Mouse (Mus musculus) cortical plate, adult 2 months (tissue): ENCODE results near the gene Slc44a3. TPM values are rescaled to one million over a fixed set of nuclear protein-coding genes. Genes with fewer than 3 reads are reported as not detected.

ENCODE experiments used
- H3K27ac ChIP-seq: fragments of 200-500 bp; 2 replicates; pipeline ENCODE4 v1.5.1; 2012; ENCODE audit warnings: low read length, control low read depth, inconsistent platforms; ENCODE audit not compliant: insufficient read depth
- H3K4me1 ChIP-seq: fragments of 200-500 bp; 2 replicates; pipeline ENCODE4 v1.6.1; 2011; ENCODE audit warnings: low read length; ENCODE audit not compliant: control insufficient read depth, insufficient read depth
- H3K4me3 ChIP-seq: fragments of 200-500 bp; 2 replicates; pipeline ENCODE4 v1.5.1; 2011; ENCODE audit warnings: mild to moderate bottlenecking, low read length, control low read depth; ENCODE audit not compliant: insufficient read depth
- CTCF ChIP-seq: fragments of 200-500 bp; IDR thresholded peaks from 2 replicates; pipeline ENCODE4 v1.5.1; 2011; ENCODE audit warnings: mild to moderate bottlenecking, control low read depth, low read length; ENCODE audit not compliant: insufficient read depth; ENCODE audit errors: extremely low read depth
- POLR2A ChIP-seq: fragments of 200-500 bp; IDR thresholded peaks from 2 replicates; pipeline ENCODE4 v1.6.1; 2011; ENCODE audit warnings: mild to moderate bottlenecking, low read length, control low read depth; ENCODE audit not compliant: insufficient read depth; ENCODE audit errors: extremely low read depth
- polyA plus RNA-seq: library from polyadenylated mRNA; depleted of rRNA; stranded (reverse); fragments of >200 nt; gene quantifications from 2 replicates; pipeline ENCODE4 v1.2.3, GENCODE M21; 2012; rRNA removed

Slc44a3 gene
- polyA plus RNA-seq, 1 experiment, result 0.08 TPM

DNA sequence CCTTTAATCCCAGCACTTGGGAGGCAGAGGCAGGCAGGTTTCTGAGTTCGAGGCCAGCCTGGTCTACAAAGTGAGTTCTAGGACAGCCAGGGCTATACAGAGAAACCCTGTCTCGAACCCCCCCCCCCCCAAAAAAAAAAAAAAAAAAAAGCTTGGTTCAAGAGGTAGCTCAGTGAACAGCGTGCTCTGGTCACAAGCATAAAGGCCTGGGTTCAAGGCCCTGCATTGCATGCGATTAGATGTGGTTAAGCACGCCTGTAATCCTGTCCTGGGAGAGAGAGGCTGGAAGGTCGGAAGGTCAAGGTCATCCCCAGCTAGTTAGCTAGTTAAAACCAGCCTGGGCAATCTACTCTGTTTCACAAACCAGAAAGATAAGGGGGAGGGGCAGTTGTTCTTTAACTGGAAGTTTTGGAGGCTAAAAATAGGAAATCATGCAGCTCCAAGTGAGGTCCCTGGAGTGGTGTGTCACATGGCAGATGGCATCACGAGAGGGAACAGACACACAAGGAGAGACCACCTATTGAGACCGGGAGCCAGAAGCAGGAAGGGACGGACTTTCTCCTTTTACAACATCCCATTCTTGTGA is 113.3 kb downstream of the Slc44a3 start:
- Histone ChIP-seq H3K4me1 (no peaks in the 10 kb centered on the region), H3K27ac (no peak overlapping the region), H3K4me3 (no peak overlapping the region)
- TF ChIP-seq POLR2A (no peak), CTCF (no peak)

DNA sequence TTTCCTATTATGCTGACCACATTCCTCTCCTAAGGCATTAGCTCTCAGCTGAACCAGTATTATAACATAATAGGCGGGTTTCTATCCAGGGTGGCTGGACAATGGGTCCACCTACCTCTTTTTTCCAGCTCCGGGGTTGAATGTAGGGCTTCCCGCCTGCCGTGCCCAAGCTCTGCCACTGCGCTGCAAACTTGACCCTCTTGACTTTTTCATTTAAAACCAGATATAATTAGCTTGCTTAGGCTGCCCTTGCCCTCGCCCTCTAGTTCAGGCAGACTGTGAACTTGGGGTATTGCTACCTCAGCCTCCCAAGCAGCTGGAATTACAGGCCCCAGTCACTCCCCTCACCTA is 114.0 kb downstream of the Slc44a3 start:
- Histone ChIP-seq H3K4me3 (no peak overlapping the region), H3K27ac (no peak overlapping the region), H3K4me1 (no peaks in the 10 kb centered on the region)
- no peak for TF ChIP-seq POLR2A
- TF ChIP-seq CTCF, result no peak

GRCm38 (mm10) chr3:121417379-121418250 is 114.6 kb downstream of the Slc44a3 start:
- no peak overlapping the region for H3K4me3 ChIP-seq
- no peak for TF ChIP-seq CTCF
- TF ChIP-seq POLR2A, result no peak
- H3K27ac ChIP-seq, result no peak overlapping the region
- H3K4me1 ChIP-seq, result no peaks in the 10 kb centered on the region

- TF ChIP-seq POLR2A (no peak), CTCF (no peak)
- Histone ChIP-seq H3K27ac (no peak overlapping the region), H3K4me1 (no peaks in the 10 kb centered on the region), H3K4me3 (no peak overlapping the region)
Measured at GRCm38 (mm10) chr3:121416171-121417154, 115.7 kb downstream of the Slc44a3 start.

GRCm38 (mm10) chr3:121411450-121411849 is 120.8 kb downstream of the Slc44a3 start:
- no peaks in the 10 kb centered on the region for H3K4me1 ChIP-seq
- no peak for TF ChIP-seq POLR2A
- TF ChIP-seq CTCF, result no peak
- no peak overlapping the region for H3K4me3 ChIP-seq
- H3K27ac ChIP-seq, result no peak overlapping the region

Other genes starting within 250 kb of the Slc44a3 start
- gene Tmem56, start 249.3 kb downstream of the Slc44a3 start, polyA plus RNA-seq, result 23.3 and 25.2 TPM in 2 replicates
- 15.2 and 20.2 TPM in 2 replicates for gene Alg14, start 240.6 kb downstream of the Slc44a3 start, polyA plus RNA-seq
- gene Cnn3, start 105.9 kb downstream of the Slc44a3 start, polyA plus RNA-seq, result 121 and 130 TPM in 2 replicates
- gene 4930432M17Rik, start 138.4 kb upstream of the Slc44a3 start, polyA plus RNA-seq, result not detected in 2 replicates
- gene F3, start 191.1 kb upstream of the Slc44a3 start, polyA plus RNA-seq, result 76.7 and 88.6 TPM in 2 replicates